Mouse (Mus musculus): ENCODE results near the gene Lpin3. TPM values are rescaled to one million over a fixed set of nuclear protein-coding genes. Genes with fewer than 3 reads are reported as not detected.

Gene Lpin3
- polyA plus RNA-seq, 1 experiment from 2014 or later, result 1.6 TPM

DNA sequence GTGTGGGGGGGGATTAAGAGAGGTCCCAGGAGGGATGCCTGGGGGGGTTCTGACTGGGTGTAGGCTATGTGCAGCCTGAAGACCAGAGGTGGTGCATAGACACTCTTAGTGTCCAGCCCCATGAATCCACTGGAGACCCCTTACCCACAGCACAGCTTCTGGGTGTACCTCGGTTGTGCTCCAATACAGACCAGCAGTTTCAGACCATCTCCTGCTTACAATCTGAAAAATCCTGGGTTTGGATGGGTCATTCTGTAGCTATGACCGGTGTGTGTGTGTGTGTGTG, 38.4 kb downstream of the Lpin3 start:
- H3K4me3 ChIP-seq, result no peak overlapping the region
- H3K36me3 ChIP-seq, result no peaks in the 10 kb centered on the region
- H3K4me1 ChIP-seq, result peaks cover 44% of the 10 kb centered on the region
- DNase-seq (ENCODE audit: low spot score), result no peak
- H3K9me3 ChIP-seq (replicated peaks), result no peaks in the 10 kb centered on the region
- H3K27me3 ChIP-seq (ENCODE audit: low read depth, poor library complexity, severe bottlenecking), result peaks cover 19% of the 10 kb centered on the region; the same call in 1 of the 2 replicates
- H3K27ac ChIP-seq, result 0 out of 2 replicates have a peak overlapping the region, but pooled peaks have one; percentile 42
- WGBS, result 82% methylated on average over 2 of the region's 2 CpGs

DNA sequence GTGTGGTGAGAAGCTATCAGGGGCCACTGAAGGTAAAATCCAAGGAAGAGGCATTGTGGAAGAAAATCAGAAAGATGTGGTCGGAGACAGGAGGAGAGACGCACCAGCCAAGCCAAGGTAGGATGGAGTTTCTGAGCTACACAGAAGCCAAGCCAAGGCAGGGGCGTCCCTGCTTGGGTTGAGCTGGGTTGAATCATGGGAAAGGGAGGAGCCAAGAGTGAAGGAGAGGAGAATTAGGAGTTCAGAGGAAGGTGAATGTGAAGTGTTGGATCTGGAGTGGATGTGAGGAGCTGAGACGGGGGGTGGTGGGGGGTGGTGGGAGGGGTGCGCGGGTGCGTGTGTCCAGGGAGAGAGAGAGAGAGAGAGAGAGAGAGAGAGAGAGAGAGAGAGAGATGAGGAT, 40.8 kb downstream of the Lpin3 start:
- Histone ChIP-seq H3K36me3 (no peaks in the 10 kb centered on the region), H3K4me3 (no peak overlapping the region), H3K9me3 (replicated peaks) (no peaks in the 10 kb centered on the region), H3K4me1 (peaks cover 28% of the 10 kb centered on the region), H3K27ac (peak overlapping the region; percentile 25; the same call in 1 of the 2 replicates), H3K27me3 (ENCODE audit: low read depth, poor library complexity, severe bottlenecking) (peaks cover 1% of the 10 kb centered on the region; the same call in 1 of the 2 replicates)
- 50% methylated on average over 7 of the region's 7 CpGs for WGBS
- no peak for DNase-seq (ENCODE audit: low spot score)

- H3K36me3 ChIP-seq, result no peaks in the 10 kb centered on the region
- no peak overlapping the region for H3K27ac ChIP-seq
- no peak for DNase-seq (ENCODE audit: low spot score)
- no peak overlapping the region for H3K4me3 ChIP-seq
- no peaks in the 10 kb centered on the region for H3K9me3 ChIP-seq (replicated peaks)
- H3K4me1 ChIP-seq, result peaks cover 22% of the 10 kb centered on the region
- no peaks in the 10 kb centered on the region for H3K27me3 ChIP-seq (ENCODE audit: low read depth, poor library complexity, severe bottlenecking)
- WGBS, result 84% methylated on average over 9 of the region's 9 CpGs
Observed at GRCm38 (mm10) chr2:160925203-160925602, 44.7 kb downstream of the Lpin3 start.

- no peak overlapping the region for H3K4me3 ChIP-seq
- peaks cover 26% of the 10 kb centered on the region for H3K4me1 ChIP-seq
- 97% methylated on average over 5 of the region's 5 CpGs for WGBS
- no peaks in the 10 kb centered on the region for H3K36me3 ChIP-seq
- no peak for DNase-seq (ENCODE audit: low spot score)
- no peaks in the 10 kb centered on the region for H3K27me3 ChIP-seq (ENCODE audit: low read depth, poor library complexity, severe bottlenecking)
- H3K27ac ChIP-seq, result peak overlapping the region; percentile 70; the same call in 1 of the 2 replicates
- H3K9me3 ChIP-seq (replicated peaks), result no peaks in the 10 kb centered on the region
Observed at GRCm38 (mm10) chr2:160931378-160931777, 50.9 kb downstream of the Lpin3 start.

DNA sequence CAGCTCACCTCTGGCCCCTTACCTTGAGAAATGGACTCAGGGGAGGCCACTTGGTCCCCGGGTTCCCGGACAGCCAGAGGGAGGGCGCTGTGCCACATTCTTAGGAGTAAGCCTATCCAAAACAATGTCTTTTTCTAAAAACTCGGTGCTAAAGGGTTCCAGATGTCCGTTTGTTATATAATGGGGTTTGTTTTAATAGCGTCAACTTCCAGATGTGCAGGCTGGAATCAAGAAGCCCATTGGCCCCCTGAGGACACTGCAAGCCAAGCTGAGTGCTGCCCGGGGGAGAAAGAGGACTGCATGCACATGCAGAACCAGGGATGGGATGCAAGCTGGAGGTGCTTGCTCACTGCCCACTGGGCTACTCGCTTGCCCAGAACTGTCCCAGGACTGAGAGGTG, 51.9 kb downstream of the Lpin3 start:
- no peaks in the 10 kb centered on the region for H3K36me3 ChIP-seq
- H3K4me3 ChIP-seq, result no peak overlapping the region
- H3K9me3 ChIP-seq (replicated peaks), result no peaks in the 10 kb centered on the region
- DNase-seq (ENCODE audit: low spot score), result peak; percentile 48
- H3K27me3 ChIP-seq (ENCODE audit: low read depth, poor library complexity, severe bottlenecking), result no peaks in the 10 kb centered on the region
- H3K4me1 ChIP-seq, result peaks cover 26% of the 10 kb centered on the region
- 50% methylated on average over 8 of the region's 8 CpGs for WGBS
- peak overlapping the region; percentile 70 for H3K27ac ChIP-seq

GRCm38 (mm10) chr2:160932981-160933380, 52.5 kb downstream of the Lpin3 start:
- H3K4me3 ChIP-seq, result no peak overlapping the region
- 86% methylated on average over 3 of the region's 3 CpGs for WGBS
- peak overlapping the region; percentile 70 for H3K27ac ChIP-seq
- DNase-seq (ENCODE audit: low spot score), result no peak
- H3K27me3 ChIP-seq (ENCODE audit: low read depth, poor library complexity, severe bottlenecking), result no peaks in the 10 kb centered on the region
- no peaks in the 10 kb centered on the region for H3K36me3 ChIP-seq
- H3K4me1 ChIP-seq, result peaks cover 26% of the 10 kb centered on the region
- no peaks in the 10 kb centered on the region for H3K9me3 ChIP-seq (replicated peaks)

DNA sequence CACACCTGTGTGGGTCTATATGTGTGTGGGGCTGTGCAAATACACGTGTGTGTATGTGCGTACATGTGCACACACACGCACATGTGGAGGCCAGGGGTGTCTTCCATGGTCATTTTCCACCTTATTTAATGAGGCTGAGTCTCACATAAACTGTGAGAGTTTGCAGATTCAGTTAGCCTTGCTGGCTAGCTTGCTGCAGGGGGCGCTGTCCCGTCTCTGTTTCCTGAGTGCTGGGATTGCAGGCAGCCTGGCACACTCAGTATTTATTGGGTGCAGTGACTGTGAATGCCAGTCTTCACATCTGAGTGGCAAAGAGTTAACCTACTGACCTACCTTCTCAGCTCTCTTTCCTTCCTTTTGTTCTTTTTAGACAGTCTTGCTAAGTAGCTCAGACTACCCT, 53.4 kb downstream of the Lpin3 start:
- H3K36me3 ChIP-seq, result no peaks in the 10 kb centered on the region
- peaks cover 26% of the 10 kb centered on the region for H3K4me1 ChIP-seq
- no peaks in the 10 kb centered on the region for H3K9me3 ChIP-seq (replicated peaks)
- no peak for DNase-seq (ENCODE audit: low spot score)
- no peaks in the 10 kb centered on the region for H3K27me3 ChIP-seq (ENCODE audit: low read depth, poor library complexity, severe bottlenecking)
- no peak overlapping the region for H3K4me3 ChIP-seq
- H3K27ac ChIP-seq, result no peak overlapping the region
- WGBS, result 59% methylated on average over 5 of the region's 5 CpGs

GRCm38 (mm10) chr2:160934451-160934850, 54.0 kb downstream of the Lpin3 start:
- 90% methylated on average over 4 of the region's 4 CpGs for WGBS
- Histone ChIP-seq H3K36me3 (no peaks in the 10 kb centered on the region), H3K27me3 (ENCODE audit: low read depth, poor library complexity, severe bottlenecking) (no peaks in the 10 kb centered on the region), H3K27ac (no peak overlapping the region), H3K4me3 (no peak overlapping the region), H3K4me1 (peaks cover 21% of the 10 kb centered on the region), H3K9me3 (replicated peaks) (no peaks in the 10 kb centered on the region)
- no peak for DNase-seq (ENCODE audit: low spot score)

- Histone ChIP-seq H3K4me3 (no peak overlapping the region), H3K4me1 (0 out of 2 replicates have a peak, but pooled peaks cover 4% of the 10 kb centered on the region), H3K9me3 (replicated peaks) (no peaks in the 10 kb centered on the region), H3K36me3 (peaks cover 11% of the 10 kb centered on the region), H3K27ac (no peak overlapping the region), H3K27me3 (ENCODE audit: low read depth, poor library complexity, severe bottlenecking) (no peaks in the 10 kb centered on the region)
- WGBS, result 74% methylated on average over 17 of the region's 17 CpGs
- no peak for DNase-seq (ENCODE audit: low spot score)
Observed at GRCm38 (mm10) chr2:160940930-160941709, 60.6 kb downstream of the Lpin3 start.

- H3K27ac ChIP-seq, result no peak overlapping the region
- WGBS, result 65% methylated on average over 3 of the region's 3 CpGs
- H3K4me3 ChIP-seq, result no peak overlapping the region
- no peaks in the 10 kb centered on the region for H3K9me3 ChIP-seq (replicated peaks)
- H3K27me3 ChIP-seq (ENCODE audit: low read depth, poor library complexity, severe bottlenecking), result no peaks in the 10 kb centered on the region
- H3K4me1 ChIP-seq, result 0 out of 2 replicates have a peak, but pooled peaks cover 4% of the 10 kb centered on the region
- H3K36me3 ChIP-seq, result peaks cover 23% of the 10 kb centered on the region
- no peak for DNase-seq (ENCODE audit: low spot score)
Observed at GRCm38 (mm10) chr2:160942443-160942842, 62.0 kb downstream of the Lpin3 start.

GRCm38 (mm10) chr2:160951595-160951994, 71.1 kb downstream of the Lpin3 start:
- H3K27me3 ChIP-seq (ENCODE audit: low read depth, poor library complexity, severe bottlenecking), result no peaks in the 10 kb centered on the region
- 86% methylated on average over 4 of the region's 4 CpGs for WGBS
- no peak overlapping the region for H3K4me3 ChIP-seq
- H3K27ac ChIP-seq, result no peak overlapping the region
- peaks cover 8% of the 10 kb centered on the region; the same call in 1 of the 2 replicates for H3K4me1 ChIP-seq
- no peaks in the 10 kb centered on the region for H3K9me3 ChIP-seq (replicated peaks)
- H3K36me3 ChIP-seq, result peaks cover 95% of the 10 kb centered on the region
- no peak for DNase-seq (ENCODE audit: low spot score)

DNA sequence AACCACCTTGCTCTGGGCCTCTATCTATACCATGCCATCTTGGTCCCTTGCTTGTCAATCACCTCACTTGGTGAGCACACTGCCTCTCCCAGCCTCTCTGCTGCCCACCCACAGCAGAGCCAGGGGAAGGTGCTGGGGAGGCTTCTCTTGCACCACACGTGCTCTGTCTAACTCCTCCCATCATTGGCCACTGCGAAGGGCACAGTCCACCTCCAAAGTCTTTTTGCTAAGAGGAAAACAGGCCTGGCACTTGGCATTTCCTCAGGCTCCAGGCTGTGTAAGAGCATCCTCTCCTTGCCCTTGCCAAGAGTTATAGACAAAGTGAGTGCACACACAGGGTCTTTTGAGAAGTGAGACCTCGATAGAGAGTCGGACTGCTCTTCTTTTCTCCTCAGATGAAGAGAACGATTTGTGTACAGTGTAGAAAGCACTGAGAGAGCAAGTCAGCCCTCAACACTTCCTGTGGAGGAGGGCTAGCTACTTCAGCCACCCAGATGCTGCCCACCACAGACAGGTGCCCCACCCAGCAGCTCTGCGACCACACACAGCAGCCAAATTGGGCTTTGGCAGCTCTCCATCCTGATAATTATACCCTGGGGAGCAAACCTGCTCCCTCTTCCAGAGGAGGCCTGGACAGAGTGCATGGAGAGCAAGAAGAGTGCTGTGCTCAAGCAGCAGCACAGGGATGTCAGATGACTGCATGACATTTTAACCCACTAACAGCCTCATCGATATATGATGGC, 72.8 kb downstream of the Lpin3 start:
- Histone ChIP-seq H3K4me1 (peaks cover 8% of the 10 kb centered on the region; the same call in 1 of the 2 replicates), H3K4me3 (no peak overlapping the region), H3K9me3 (replicated peaks) (no peaks in the 10 kb centered on the region), H3K27me3 (ENCODE audit: low read depth, poor library complexity, severe bottlenecking) (no peaks in the 10 kb centered on the region), H3K36me3 (peaks cover 98% of the 10 kb centered on the region), H3K27ac (no peak overlapping the region)
- no peak for DNase-seq (ENCODE audit: low spot score)
- WGBS, result 91% methylated on average over 7 of the region's 7 CpGs

- peaks cover 8% of the 10 kb centered on the region; the same call in 1 of the 2 replicates for H3K4me1 ChIP-seq
- no peak overlapping the region for H3K27ac ChIP-seq
- no peaks in the 10 kb centered on the region for H3K27me3 ChIP-seq (ENCODE audit: low read depth, poor library complexity, severe bottlenecking)
- DNase-seq (ENCODE audit: low spot score), result no peak
- no peak overlapping the region for H3K4me3 ChIP-seq
- H3K9me3 ChIP-seq (replicated peaks), result no peaks in the 10 kb centered on the region
- WGBS, result 91% methylated on average over 3 of the region's 3 CpGs
- H3K36me3 ChIP-seq, result peaks cover 96% of the 10 kb centered on the region
Observed at GRCm38 (mm10) chr2:160954541-160954940, 74.1 kb downstream of the Lpin3 start.
